Mouse (Mus musculus) G1E (cell line): ENCODE results near the gene Cmya5.

Experiments
- CTCF ChIP-seq: IDR thresholded peaks from 2 replicates; pipeline ENCODE4 v1.5.1; 2012; ENCODE audit warnings: low read depth, low read length, inconsistent platforms, mixed read lengths
- GATA1 ChIP-seq: IDR thresholded peaks from 2 replicates; pipeline ENCODE4 v1.6.1; 2012; ENCODE audit warnings: borderline replicate concordance, low read length, inconsistent platforms, mixed read lengths
- TAL1 ChIP-seq: conservative IDR thresholded peaks from 2 replicates; pipeline ENCODE4 v1.6.1; 2012; ENCODE audit warnings: low read depth, low read length, inconsistent platforms, mixed read lengths

DNA sequence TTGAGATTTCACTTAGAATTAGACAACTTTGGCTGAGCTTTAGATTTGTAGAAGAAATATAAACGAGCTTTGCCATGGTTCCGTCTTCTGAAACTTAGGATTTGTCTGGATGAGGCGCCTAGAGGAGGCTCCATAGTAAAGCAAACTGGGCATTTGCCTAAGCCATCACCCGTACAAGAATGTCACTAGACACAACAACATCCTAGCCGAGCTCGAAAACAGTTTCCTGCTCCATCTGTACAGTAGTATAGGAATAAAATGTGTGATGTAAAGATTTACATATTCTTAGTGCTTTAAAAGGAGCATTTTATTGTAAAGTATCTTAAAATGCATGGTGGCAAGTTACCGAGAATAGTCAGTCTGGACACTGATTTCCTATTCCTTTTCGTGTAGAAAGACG lies 22.2 kb downstream of the Cmya5 start:
- TF ChIP-seq CTCF (no peak), GATA1 (no peak), TAL1 (no peak)
